Mouse (Mus musculus): Measurements from ENCODE around the gene Pidd1.
"Not testable (repeated sequence)": the region's sequence is repeated elsewhere in the genome, so short reads cannot be mapped to it uniquely, and the experiment has no call there.

Gene Pidd1

DNA sequence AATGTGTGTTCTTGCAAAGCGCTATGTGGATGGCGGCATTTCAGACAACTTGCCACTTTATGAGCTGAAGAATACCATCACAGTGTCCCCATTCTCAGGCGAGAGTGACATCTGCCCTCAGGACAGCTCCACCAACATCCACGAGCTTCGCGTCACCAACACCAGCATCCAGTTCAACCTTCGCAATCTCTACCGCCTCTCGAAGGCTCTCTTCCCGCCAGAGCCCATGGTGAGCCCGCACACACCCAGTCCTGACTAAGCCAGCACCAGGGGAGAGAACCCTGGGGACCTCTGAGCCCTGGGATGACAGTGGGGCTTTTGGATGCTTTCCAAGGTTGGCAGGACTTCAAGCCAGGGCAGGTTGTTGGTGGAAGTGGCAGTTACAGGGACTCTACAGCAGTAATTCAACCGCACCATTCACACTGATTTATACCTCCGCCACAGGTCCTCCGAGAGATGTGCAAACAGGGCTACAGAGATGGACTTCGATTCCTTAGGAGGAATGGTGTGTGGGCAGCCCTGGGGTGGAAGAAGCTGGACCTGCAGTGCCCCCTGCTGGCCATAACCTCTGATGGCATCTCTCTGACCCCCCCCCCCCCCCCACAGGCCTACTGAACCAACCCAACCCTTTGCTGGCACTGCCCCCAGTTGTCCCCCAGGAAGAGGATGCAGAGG, 14.3 kb upstream of the Pidd1 start:
- peak in 1 of 2 experiments; percentile 66 for DNase-seq

DNA sequence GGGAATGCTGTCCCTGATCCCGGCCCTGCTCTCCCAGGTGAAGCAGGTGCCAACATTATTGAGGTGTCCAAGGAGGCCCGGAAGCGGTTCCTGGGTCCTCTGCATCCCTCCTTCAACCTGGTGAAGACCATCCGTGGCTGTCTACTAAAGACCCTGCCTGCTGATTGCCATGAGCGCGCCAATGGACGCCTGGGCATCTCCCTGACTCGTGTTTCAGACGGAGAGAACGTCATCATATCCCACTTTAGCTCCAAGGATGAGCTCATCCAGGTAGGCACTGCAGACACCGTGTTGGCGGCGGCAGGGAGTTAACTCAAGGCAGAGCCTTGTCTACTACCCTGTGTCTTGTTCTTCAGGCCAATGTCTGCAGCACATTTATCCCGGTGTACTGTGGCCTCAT, 13.4 kb upstream of the Pidd1 start:
- DNase-seq = no peak

DNA sequence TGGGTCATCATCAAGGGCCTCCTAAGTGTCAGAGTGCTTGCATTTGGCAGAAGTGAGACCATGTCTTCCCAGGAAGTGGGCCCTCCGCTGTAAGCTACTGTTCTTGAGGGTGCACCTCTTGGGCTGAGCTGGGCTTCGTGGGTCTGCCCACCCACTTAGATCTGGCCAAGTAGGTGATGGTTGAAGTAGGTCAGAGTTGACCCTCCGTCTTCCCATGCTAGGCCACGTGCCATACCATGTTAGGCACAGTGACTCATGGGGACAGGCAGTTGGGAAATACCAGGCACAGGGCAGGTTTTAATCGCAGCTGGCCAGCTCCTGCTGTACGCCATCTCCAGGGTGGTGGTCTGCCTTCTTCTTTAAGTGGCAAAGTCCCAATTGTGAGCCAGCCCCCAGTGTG, 12.9 kb upstream of the Pidd1 start:
- peak; percentile 75 to 82 for DNase-seq

DNA sequence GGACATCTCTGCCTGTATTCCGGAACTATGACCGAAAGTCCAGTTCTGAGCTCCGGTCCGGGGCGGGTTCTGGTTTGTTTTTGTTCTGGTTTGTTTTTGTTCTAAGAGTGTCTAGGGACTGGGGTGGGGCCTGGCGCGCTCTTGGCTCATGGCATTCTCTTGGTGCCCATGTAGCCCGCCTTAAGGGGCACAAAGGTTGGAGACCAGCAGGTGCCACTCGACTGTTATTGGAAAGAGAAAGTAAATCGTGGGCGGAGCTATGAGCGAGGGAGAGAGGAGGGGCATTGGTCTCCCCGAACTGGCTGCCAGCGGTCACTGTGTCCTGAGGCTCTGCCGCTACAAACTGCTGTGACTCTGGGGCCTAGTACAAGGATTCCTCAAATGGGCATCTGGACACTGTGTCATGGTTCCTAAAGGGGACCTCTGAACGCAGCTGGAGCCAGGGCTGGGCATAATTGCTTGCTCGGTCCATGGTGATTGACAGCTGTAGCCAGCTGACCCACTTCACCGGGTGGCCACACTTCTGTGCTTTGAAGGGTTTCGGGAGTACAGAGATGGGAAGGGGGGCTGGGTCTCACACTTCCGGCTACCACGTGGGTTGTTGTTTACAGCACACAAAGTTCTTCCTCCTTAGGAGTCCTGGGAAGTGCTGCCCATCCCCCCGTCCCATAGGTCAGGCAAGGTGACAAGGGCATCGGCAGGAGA, 11.9 kb upstream of the Pidd1 start:
- DNase-seq = peak; percentile 90 to 94

DNA sequence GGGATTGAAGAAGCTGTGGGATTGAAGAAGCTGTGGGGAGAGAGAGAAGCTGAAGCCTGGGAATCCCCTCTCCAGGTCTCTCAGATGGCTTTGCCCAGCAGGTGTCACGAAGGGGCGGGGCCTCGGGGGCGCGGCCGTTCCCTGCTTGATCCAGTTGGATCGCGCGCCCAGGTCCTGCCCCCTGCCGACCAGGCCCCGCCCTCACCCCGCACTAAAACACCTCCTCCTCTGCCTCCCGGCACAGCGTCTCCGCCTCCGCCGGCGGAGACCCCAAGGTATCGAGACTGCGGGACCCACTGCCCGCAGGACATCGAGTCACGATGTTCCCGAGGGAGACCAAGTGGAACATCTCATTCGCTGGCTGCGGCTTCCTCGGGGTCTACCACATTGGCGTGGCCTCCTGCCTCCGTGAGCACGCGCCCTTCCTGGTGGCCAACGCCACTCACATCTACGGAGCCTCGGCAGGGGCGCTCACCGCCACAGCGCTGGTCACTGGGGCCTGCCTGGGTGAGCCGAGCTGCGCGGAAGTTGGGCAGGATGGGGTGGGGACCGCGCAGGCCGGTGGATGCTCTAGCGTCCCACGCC, 11.2 kb upstream of the Pidd1 start, which contains the start of gene Pnpla2:
TSS of gene Pnpla2 (plus strand) at position 232 of the 585 bp plus-strand sequence.
- DNase-seq = peak; percentile 96 to 98

DNA sequence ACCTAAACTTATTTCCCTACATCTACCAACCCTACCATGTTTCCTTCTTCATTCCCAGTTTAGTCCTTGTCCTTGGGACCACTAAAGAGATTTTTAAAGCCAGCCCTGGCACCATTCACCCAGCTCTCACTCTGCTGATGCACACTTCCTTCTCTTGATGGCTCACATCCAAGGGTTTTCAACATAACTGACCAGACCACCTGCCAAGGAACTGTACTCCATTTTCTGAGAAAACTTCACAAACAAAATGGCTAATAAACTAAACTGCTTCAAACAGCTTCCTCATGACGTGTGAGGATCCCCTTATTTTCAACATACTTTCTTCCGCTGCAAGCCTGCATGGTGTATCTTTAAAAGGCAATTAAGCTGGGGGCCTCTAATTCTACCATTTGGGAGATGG, 9.8 kb upstream of the Pidd1 start:
- DNase-seq = no peak

DNA sequence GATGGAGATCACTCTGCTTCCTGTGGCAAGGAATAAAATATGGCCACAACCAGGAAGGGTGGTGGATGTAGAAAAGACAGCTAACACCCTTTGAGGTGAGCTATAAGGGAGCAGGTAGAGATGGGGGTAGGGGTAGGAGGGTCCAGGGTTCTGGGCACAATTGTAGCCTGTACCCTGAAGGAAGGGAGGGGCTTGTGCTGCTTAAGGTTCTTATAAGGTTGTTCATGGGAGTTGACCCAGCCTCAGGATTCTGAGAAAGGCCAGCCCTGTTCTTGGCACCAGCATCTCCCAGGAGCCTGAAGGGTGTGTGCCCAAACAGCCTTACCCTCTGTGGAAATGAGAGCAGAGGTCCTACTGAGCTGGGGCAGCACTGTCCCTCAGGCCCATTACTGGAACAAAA, 8.1 kb upstream of the Pidd1 start:
- DNase-seq = no peak

DNA sequence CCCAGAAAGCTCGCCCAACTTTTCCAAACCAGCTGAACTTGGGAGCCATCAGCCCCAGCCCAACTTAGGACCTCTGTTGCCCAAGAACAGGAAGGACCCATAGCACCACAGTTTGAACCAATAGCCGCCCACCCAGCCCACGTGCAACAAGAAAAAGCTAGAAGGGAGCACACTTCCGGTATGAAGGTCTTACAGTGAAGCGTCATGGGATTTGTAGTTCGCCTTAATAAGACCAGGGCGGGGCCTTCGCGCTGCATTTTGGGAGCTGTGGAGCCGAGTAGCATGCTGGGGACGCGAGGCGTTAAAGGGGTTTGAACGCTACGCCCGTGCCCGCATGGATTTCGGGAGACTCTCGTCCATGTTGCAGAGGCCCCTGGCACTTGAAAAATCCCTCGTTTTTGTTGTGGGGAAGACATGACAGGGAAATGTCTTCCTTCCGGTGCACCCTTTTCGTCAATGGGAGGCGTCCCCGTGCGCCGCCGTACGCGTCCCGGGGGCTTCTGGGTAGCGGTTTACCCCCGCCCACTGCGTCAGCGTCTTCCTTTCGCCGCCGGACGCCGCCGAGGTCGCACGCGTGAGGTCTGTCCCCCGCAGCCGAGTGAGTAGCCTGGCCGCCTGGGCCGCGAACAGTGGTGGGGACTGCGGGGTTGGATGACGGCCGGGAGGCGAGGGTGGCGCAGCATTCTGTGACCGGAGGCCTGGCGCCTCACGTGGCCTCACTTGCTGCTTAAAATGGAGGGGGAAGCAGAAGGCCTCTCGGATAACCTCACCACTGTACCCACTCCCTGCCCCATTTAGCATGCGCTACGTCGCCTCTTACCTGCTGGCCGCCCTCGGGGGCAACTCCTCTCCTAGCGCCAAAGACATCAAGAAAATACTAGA, 3.5 kb upstream of the Pidd1 start, which contains the start of gene Rplp2:
TSS of gene Rplp2 (plus strand) at position 261 of the 882 bp plus-strand sequence.
- DNase-seq = peak; percentile 93 to 95

DNA sequence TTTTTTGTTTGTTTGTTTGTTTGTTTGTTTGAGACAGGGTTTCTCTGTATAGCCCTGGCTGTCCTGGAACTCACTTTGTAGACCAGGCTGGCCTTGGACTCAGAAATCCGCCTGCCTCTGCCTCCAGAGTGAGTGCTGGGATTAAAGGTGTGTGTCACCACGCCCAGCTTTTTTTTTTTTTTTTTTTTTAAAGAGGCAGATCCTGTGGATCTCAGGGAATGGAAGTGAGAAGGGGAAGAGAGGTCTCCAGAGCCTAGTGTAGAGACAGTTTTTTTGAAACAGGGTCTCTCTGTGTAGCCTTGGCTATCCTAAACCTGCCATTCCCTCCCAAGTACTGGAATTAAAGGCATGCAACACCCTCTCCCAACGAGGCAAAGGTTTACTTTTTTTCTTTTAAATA, 2.5 kb upstream of the Pidd1 start:
- not testable (repeated sequence) for DNase-seq

DNA sequence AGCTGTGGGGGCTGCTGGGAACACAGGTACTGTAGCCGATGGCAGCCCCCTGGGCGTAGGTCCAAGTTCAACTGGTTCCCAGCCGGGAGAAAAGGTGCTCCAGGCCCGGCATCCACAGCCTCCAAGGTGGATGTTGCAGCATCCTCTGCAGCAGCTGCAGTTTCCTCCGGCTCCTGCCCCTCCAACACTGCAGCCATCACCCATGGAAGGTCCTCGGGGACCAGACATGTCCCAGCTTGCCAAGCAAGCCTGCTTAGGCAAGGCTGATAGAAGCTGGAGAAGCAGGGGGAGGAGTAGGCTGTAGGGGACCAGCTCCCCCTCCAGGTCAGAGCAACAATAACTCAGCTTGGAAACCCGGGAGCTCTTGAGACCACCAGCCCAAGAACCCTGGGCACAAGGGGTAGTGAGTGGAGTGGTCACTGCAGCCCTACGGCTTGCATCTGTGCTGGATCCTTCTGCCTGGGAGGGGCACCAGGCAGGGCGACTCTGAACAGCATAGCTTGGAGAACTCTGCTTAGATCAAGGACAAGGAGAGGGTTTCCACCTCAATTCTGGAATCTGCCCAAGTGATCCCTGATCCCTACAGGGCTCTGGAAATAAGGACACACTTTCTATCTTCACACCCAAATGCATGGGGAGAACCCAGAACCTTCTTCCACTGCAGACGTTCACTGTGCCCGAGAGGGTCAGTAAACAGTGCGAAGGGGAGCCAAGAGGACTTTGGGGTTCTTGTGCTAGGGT, 574 bp downstream of the Pidd1 start:
- no peak for DNase-seq

DNA sequence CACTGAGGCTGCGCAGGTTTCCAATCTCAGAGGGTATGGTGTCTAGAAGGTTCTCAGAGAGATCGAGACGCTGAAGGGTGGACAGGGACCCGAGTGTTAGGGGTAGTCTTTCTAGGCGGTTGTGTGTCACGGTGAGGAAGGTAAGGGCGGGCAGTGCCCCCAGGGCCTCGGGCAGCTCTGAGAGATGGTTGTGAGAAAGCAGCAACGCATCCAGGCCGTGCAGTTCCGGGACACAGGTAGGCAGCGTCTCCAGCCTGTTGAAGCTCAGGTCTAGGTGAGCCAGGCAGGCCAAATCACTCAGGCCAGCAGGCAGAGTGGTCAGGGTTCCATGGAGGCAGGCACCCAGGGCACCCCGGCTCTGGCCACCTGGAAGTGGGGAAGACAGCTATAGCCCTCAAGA, 1.6 kb downstream of the Pidd1 start:
- DNase-seq = no peak

DNA sequence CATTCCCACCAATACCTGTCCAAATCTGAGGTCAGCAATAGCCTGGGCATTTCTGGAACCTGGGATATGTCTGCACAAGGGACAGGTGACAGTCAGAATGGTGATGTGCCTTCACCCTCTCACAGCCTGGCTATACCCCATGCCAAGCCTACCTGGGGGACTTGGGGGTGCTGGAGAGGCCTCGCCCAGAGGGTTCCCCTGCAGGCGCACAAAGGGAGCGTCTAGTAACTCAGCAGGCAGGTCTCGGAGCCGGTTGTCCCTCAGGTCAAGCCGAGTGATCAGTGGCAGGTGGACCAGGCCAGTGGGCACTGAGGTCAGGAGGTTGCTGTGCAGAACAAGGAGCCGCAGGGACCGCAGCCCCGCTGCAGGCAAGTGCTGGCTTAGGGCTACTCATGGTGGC, 2.4 kb downstream of the Pidd1 start:
- no peak for DNase-seq

DNA sequence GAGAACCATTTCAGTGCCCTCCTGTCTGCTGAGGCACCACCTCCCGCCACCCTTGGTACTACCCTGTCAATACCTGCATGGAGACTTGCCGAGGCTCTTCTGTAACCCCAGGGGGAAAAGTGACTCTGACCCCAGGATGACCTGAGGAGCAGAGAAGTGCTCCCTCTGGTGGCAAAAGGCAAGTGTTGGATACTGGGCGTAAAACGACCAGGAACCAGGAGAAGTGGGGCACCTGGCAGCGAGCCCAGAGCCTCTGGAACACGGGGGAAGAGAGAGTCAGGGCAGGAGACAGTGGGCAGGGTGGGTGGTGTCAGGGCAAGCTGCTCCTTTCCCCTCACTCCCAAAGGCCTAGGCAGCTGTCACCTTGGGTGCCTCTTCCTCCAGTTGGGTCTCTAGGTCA, 3.2 kb downstream of the Pidd1 start:
- DNase-seq = peak; percentile 54 to 76

DNA sequence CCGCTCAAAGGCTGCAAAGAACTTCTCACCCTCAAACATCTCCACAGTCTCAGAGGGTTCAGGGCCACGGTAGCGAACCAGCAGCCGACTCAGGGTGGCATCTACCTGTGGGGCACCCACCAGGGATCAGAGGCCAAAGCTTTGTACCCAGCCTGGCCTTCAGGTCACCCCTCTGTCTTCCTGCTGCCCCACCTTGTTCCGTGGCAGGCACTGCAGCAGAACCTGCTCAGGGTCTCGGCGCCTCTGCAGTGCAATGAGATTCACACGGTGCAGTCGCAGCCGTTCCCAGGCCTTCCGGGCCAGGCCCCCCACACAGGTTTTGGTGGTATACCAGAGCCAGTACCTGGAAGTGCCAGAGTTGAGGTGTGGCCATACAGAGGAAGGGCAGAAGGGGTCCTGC, 4.0 kb downstream of the Pidd1 start:
- DNase-seq = no peak

DNA sequence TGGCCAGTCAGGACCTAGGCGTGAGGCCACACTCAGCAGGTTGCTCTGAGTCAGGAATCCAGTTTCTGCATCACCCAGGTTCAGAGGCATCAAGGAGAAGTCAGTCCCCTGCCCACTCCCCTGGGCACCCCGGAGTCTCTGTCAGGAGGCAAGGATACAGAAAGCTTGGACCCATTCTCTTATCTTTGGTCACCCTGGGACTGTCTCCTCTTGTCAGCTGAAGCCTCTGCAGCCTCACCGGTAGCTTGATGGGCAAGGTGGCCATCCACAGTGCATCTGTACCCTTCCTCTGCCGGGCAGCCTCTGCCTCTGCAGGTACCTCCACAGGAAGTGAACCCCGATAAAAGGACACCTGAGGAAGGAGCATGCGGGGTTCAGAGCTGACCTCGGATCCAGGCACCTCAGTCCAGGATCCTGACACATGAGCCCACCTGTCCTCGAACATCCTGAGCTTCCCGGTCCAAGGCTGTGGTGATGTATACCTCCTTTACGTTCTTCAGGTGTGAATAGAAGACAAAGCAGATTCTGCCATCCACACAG, 4.6 kb downstream of the Pidd1 start:
- DNase-seq = no peak

DNA sequence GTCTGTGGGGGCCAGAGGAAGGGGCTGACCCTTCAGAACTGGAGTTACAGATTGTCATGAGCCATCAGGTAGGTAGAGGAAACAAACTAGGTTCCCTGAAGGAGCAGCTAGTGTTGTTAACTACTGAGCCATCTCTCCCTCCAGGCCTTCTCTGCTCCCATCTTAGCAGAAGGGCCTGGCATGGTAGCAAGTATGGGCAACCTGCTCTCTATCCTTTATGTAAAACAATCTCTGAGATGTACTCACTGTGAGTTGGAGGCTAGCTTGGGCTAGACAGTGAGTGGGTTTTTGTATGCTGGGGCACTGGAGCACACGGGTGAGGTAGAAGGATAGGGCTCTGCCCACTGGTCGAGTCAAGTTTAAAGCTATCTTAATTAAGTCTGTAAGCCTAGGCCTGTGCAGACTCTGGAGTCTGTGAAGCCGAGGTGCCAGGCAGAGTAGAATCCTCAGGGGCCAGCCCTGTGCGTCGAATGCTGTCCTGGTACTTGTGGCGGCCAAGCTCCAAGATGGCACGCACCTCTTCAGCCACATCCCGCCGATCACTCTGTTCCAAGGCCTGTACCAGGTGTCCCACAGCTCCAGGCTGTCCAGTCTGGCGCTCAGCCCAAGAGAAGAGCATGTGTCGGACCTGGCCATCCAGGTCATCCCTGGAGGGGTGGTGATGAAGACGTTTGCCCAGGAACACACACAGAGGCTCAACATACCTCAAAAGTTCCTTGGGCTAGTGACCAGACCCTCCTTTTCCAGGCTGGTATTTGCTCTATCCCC, 5.4 kb downstream of the Pidd1 start:
- no peak for DNase-seq

DNA sequence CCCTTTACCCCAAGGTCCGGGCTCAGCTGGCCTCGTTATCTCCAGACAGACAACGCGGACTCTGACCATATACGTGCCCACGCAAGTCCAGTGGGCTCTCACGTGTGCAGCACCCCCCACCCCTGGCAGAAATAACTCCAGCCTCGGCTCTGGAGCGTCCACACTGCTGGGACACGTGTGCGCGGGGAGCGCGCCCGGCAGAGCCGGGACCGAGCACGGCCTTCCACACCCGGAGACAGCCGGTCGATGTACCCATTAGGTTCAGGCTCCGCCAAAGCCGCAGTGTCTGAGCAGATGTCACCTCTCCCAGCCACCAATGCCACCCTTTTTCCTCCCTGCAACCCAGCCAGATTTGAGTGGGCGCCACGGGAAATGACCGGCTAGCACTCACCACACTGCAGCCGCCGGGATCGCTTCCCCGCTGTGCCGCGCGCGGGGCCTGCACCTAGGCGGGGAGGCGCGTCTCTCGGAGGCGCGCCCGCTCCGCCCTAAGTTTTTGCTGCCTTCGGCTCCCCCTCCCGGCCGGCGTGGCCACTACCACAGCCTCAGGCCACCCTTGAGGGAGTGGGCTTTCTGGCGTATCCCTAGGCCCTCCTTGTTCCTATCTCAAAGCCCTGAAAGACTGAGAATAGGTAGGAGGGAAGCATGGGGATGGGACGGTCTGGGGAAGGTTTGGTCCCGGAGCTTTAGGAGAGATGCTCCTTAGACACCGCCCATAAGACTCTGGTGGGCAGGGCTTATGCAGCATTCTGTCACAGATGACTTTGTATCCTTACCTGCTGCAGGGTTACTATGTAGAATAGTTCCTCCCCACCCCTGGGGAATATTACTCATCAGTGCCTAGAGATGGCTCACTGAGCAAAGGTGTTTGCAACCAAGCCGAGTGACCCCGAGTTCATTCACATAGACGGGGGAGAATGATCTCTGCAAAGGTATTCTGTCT, 6.4 kb downstream of the Pidd1 start, which contains the start of gene Slc25a22:
TSS of gene Slc25a22 (minus strand) at position 715 of the 943 bp plus-strand sequence.
- DNase-seq = peak; percentile 77 to 81

DNA sequence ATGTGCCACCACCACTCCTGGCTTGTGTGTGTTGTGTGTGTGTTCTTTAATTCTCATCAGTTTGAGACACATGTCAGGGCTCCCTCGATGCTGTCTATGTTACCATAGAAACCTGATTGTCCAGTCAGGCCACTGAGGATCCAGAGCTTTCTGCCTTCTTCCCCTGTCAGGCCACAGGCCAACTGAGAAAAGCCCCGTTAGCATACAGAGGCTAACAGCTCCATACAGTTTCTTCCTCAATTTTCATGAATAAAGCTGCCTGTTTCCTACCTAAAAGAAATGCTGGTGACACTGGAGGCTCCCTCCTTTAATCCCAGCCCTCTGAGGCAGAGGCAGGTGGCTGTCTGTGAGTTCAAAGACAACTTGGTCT, 7.3 kb downstream of the Pidd1 start:
- no peak for DNase-seq

DNA sequence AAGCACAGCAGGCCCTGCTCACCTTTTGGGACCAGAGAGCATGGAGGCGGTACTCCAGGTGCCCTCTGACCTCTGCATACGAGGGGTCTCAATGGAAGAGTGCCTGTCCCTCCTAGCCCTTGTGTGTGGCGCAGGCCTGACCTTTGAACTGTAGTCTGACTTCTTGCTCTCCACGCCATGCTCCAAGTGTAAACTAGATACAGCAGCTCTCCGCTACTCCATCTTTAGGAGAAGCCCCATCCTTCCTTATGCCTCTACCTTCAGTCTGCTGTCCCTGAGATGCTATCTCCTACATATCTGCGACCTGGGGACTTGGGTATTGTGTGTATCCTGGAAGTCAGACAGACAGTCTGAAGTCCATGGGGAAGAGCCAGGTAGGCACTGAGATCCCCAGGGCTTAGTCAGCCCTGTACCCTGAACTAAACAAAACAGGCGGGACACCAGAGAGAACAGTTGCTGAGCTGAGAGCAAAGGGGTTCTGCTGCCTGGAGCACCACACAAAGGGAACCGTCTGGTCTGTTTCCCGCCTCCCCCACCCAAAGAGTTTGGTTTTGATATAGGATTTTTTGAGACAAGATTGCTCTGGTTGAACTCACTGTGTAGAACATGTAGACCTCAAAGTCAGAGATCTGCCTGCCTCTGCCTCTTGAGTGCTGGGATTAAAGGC, 7.8 kb downstream of the Pidd1 start:
- DNase-seq = no peak
